Mouse (Mus musculus) megakaryocyte-erythroid progenitor cell, adult 5-6 weeks (primary cell): ENCODE measurements at regions not wholly inside any gene's neighbourhood (a gene's known extent, or its start where the extent isn't known, plus 50 kb on each side); places are given as distances from the start of the nearest gene placed in this dataset.

Experiments used
- ATAC-seq: replicated peaks from 2 replicates; pipeline ENCODE4 v1.8.0; 2016; ENCODE audit warnings: mild to moderate bottlenecking, inconsistent platforms; ENCODE audit not compliant: severe bottlenecking, poor library complexity, low FRiP score, low TSS enrichment

GRCm38 (mm10) chr13:101625922-101626321 lies 142.1 kb downstream of the Pik3r1 start:
- ATAC-seq = no peak

GRCm38 (mm10) chr13:101624179-101624581 lies 143.8 kb downstream of the Pik3r1 start:
- no peak for ATAC-seq

GRCm38 (mm10) chr13:101622649-101623048 lies 145.4 kb downstream of the Pik3r1 start:
- ATAC-seq = no peak

- ATAC-seq = no peak
These were observed 147.4 kb downstream of the Pik3r1 start for GRCm38 (mm10) chr13:101620660-101621059.

GRCm38 (mm10) chr13:101619154-101619553 lies 148.9 kb downstream of the Pik3r1 start:
- no peak for ATAC-seq

- no peak for ATAC-seq
These were observed 155.2 kb downstream of the Pik3r1 start for GRCm38 (mm10) chr13:101612786-101613185.

GRCm38 (mm10) chr13:101611725-101612124 lies 156.3 kb downstream of the Pik3r1 start:
- peak; percentile 100 for ATAC-seq

- no peak for ATAC-seq
These were observed 161.8 kb downstream of the Pik3r1 start for GRCm38 (mm10) chr13:101606184-101606730.

GRCm38 (mm10) chr13:101605685-101606084 lies 162.3 kb downstream of the Pik3r1 start:
- no peak for ATAC-seq

GRCm38 (mm10) chr13:101605051-101605450 lies 163.0 kb downstream of the Pik3r1 start:
- ATAC-seq = no peak

- ATAC-seq = no peak
These were observed 169.9 kb downstream of the Pik3r1 start for GRCm38 (mm10) chr13:101598126-101598485.

GRCm38 (mm10) chr13:101597243-101598125 lies 170.5 kb downstream of the Pik3r1 start:
- ATAC-seq = 0 out of 2 replicates have a peak, but pooled peaks have one; percentile 14

GRCm38 (mm10) chr13:101594511-101595175 lies 173.4 kb downstream of the Pik3r1 start:
- no peak for ATAC-seq

GRCm38 (mm10) chr13:101592355-101592754 lies 175.7 kb downstream of the Pik3r1 start:
- ATAC-seq = no peak

- no peak for ATAC-seq
These were observed 179.1 kb downstream of the Pik3r1 start for GRCm38 (mm10) chr13:101588905-101589304.

- ATAC-seq = no peak
These were observed 181.2 kb downstream of the Pik3r1 start for GRCm38 (mm10) chr13:101586787-101587186.

- ATAC-seq = no peak
These were observed 191.5 kb downstream of the Pik3r1 start for GRCm38 (mm10) chr13:101576481-101576880.

- peak; percentile 98 for ATAC-seq
These were observed 195.0 kb downstream of the Pik3r1 start for GRCm38 (mm10) chr13:101572809-101573590.

GRCm38 (mm10) chr13:101572246-101572645 lies 195.8 kb downstream of the Pik3r1 start:
- ATAC-seq = no peak

- no peak for ATAC-seq
These were observed 198.0 kb downstream of the Pik3r1 start for GRCm38 (mm10) chr13:101570034-101570433.
